Mouse (Mus musculus) liver, embryonic 16.5 days (tissue): Measurements from ENCODE around the gene Etfrf1. TPM values are rescaled to one million over a fixed set of nuclear protein-coding genes. Genes with fewer than 3 reads are reported as not detected.

Experiments used
- ATAC-seq: fragments of 200-750 bp; cut with Nextera tagmentation; 2 replicates; pipeline ENCODE4 v1.8.0; 2017; ENCODE audit warnings: low read depth, mild to moderate bottlenecking, moderate number of reproducible peaks, moderate library complexity
- H3K27ac ChIP-seq: fragments of 300-500 bp; sonication (generic); 2 replicates; pipeline ENCODE4 v1.5.1; 2014; ENCODE audit warnings: mild to moderate bottlenecking, low read length
- H3K27me3 ChIP-seq: fragments of 300-500 bp; sonication (generic); 2 replicates; pipeline ENCODE4 v1.6.1; 2014; ENCODE audit warnings: low read depth, low read length, mixed read lengths; ENCODE audit not compliant: control insufficient read depth, insufficient read depth
- H3K36me3 ChIP-seq: fragments of 300-500 bp; sonication (generic); 2 replicates; pipeline ENCODE4 v1.6.1; 2014; ENCODE audit warnings: mild to moderate bottlenecking; ENCODE audit not compliant: control insufficient read depth, insufficient read depth
- H3K4me1 ChIP-seq: fragments of 300-500 bp; sonication (generic); 2 replicates; pipeline ENCODE4 v1.6.1; 2014; ENCODE audit warnings: low read depth, low read length, mixed read lengths; ENCODE audit not compliant: control insufficient read depth
- H3K4me2 ChIP-seq: fragments of 300-500 bp; sonication (generic); 2 replicates; pipeline ENCODE4 v1.6.1; 2014; ENCODE audit warnings: low read depth, low read length, mixed read lengths
- H3K4me3 ChIP-seq: fragments of 300-500 bp; sonication (generic); 2 replicates; pipeline ENCODE4 v1.5.1; 2014; ENCODE audit warnings: low read depth, mild to moderate bottlenecking, low read length
- H3K9ac ChIP-seq: fragments of 300-500 bp; sonication (generic); 2 replicates; pipeline ENCODE4 v1.6.1; 2014; ENCODE audit warnings: low read depth, low read length
- H3K9me3 ChIP-seq: fragments of 300-500 bp; sonication (generic); replicated peaks from 2 replicates; pipeline ENCODE4 v1.6.1; 2016; ENCODE audit warnings: low read length; ENCODE audit not compliant: control insufficient read depth
- WGBS: fragments of 180-500 bp; shearing (Covaris S2); extraction: QIAGEN DNeasy Blood & Tissue Kit; methylation state at CpG from one replicate; pipeline ENCODE4 v1.1.7; 2014; ENCODE audit not compliant: insufficient replicate concordance; 5-methylcytosine and 5-hydroxymethylcytosine counted together
- polyA plus RNA-seq: library from polyadenylated mRNA; unstranded; fragments of >200 nt; fragmentation: Nextera tagmentation; extraction: Ambion mirVana; gene quantifications from 2 replicates; pipeline ENCODE4 v1.2.1, GENCODE M21; 2015

Etfrf1 gene
- polyA plus RNA-seq, 1 experiment from 2014 or later: 19.9 TPM

DNA sequence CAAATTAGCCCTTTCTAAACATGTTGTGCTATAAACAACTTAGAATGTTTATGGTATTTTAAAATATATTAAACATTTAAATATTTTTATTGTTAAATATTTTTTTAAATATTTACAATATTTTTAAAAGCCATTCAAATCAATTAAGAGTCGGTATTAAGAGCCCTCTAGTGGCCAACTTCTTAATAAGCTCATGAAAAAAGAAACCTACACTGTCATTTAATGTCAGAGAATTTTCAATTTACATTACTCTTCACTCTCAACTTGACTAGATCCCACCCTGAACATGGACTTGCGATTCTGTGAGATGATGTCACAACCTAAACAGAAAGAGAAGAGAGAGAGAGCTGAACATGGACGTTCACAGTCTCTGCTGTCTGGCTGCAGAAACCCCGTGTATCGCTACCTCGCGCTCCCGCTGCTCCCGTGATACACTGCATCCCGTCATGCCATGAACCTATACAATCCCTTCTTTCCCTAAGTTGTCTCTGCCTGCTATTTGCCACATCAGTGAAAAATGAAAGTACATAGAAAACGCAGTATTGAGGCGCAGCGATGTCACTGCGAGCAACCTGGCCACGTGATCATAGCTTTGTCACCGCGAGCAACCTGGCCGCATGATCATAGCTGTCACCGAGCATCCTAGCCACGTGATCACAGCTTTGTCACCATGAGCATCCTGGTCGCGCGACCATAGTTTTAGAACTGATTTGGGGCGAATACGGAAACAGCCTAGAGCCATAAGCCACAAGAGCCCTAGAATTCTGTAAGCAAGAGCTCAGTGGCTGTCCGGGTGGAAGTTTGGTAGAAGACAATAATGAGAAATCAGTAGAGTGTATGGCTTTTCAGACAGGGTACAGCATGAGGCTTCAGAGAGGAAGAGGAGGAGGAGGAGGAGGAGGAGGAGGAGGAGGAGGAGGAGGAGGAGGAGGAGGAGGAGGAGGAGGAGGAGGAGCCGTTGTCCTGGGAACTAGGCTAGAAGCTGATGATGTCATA lies 23.5 kb upstream of the Etfrf1 start:
- Histone ChIP-seq H3K4me2 (peak overlapping the region; percentile 49), H3K9ac (no peak overlapping the region), H3K4me3 (peak overlapping the region; percentile 30), H3K27me3 (no peaks in the 10 kb centered on the region), H3K27ac (no peak overlapping the region), H3K9me3 (no peaks in the 10 kb centered on the region), H3K36me3 (no peaks in the 10 kb centered on the region), H3K4me1 (no peaks in the 10 kb centered on the region)
- ATAC-seq: no peak
- 48% methylated on average over 27 of the region's 27 CpGs for WGBS

DNA sequence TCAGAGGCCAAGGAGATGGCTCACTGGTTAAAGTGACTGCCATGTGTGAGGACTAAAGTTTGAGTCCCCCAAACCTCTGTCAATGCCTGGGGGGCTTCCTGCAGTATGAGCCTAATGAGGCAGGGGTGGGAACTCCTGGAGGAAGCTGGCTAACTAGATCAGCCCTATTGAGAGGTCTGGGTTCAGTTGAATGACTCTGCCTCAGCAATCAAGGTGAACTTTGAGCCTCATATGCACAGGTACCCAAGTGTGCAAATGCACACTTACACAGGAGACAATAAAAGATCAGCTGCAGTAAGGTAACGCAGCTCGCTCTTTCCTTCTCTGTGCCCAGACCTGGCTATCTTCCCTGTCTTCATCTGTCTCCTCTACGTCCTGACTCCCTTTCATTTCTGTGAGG lies 17.9 kb upstream of the Etfrf1 start:
- no peak overlapping the region for H3K9ac ChIP-seq
- H3K36me3 ChIP-seq: no peaks in the 10 kb centered on the region
- no peak overlapping the region for H3K27ac ChIP-seq
- WGBS: 58% methylated on average over 3 of the region's 3 CpGs
- H3K27me3 ChIP-seq: no peaks in the 10 kb centered on the region
- no peaks in the 10 kb centered on the region for H3K4me1 ChIP-seq
- H3K9me3 ChIP-seq: no peaks in the 10 kb centered on the region
- H3K4me3 ChIP-seq: no peak overlapping the region
- no peak for ATAC-seq
- H3K4me2 ChIP-seq: no peak overlapping the region

DNA sequence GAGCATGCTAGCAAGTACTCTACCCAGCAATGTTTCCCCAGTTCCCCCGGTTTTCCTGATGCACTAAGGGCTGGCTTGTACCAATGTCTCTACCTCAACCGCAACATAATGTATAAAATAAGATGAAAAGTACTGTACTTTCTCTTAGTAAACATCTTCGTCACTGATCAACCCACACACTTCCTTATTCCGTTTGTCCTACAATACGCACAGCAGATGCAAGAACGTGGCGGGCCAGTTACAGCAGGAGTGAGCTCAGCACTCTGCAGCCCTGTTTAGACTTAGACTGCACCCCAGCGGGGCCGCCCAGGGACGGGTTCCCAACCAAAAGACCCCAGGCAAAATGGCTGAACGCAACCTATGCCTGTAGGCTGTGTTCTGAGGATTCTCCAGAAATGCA lies 17.5 kb upstream of the Etfrf1 start:
- no peaks in the 10 kb centered on the region for H3K27me3 ChIP-seq
- no peak overlapping the region for H3K27ac ChIP-seq
- no peak for ATAC-seq
- no peak overlapping the region for H3K4me3 ChIP-seq
- H3K9me3 ChIP-seq: no peaks in the 10 kb centered on the region
- H3K36me3 ChIP-seq: no peaks in the 10 kb centered on the region
- H3K9ac ChIP-seq: no peak overlapping the region
- H3K4me2 ChIP-seq: no peak overlapping the region
- WGBS: 43% methylated on average over 11 of the region's 11 CpGs
- no peaks in the 10 kb centered on the region for H3K4me1 ChIP-seq

DNA sequence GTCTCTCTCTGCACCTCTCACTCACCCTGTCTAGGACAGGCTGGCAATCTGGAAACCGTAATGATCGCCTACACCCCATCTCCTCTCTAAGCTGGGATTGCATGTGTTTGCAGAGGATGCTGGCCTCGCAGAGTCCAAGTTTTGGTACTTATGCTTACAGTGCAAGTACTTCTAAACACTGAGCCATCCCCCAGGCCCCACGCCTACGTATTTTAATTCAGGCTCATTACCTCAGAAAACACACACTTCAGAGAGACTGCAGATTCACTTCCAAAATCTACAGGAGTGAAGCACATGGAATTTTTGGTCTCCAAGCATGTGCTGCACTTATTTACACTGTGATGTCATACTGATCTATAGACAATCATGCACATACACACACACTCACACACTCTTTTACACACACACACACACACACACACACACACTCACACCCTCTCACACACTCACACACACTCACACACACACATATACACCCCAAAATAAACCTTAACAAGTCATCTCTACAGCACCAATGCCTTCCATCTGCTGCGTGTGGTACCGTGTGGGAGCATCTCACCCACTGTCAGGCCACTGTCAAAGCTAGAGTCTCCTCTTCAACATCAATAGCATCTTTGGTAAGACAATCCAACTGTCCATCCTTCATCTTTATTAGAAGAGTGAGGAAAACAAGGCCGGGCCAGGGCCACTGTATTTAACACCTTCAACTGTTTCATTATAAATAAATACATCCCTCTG lies 12.8 kb upstream of the Etfrf1 start:
- no peak overlapping the region for H3K9ac ChIP-seq

DNA sequence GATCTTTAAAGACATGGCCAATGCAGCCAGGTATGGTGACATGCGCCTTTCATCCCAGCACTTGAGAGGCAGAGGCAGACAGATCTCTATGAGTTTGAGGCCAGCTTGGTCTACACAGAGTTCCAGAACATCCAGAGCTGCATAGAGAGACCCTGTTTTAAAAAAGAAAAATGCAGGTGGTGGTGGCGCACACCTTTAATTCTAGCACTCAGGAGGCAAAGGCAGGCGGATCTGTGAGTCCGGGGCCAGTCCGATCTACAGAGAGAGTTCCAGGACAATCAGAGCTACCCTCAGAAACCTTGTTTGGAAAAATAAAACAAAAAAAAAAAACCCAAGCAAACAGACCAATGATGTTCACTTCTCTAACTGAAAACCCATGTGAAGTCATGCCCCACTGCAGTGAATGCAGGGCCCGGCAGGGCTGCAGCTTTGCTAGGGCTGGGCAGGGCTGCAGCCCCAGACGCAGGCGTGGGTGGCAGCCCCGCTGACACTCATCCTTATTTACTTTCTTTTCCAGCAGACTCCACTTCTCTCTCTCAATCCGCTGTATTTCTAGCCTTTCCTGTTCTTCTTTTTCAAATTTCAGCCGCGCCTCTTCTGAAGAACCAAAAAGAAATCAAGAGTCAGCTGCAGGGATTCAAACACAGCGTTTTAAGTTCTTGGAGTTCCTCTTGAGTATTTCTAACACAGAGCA lies 8.4 kb upstream of the Etfrf1 start:
- Histone ChIP-seq H3K4me3 (no peak overlapping the region), H3K9ac (no peak overlapping the region), H3K27me3 (no peaks in the 10 kb centered on the region), H3K4me2 (no peak overlapping the region), H3K27ac (no peak overlapping the region), H3K36me3 (no peaks in the 10 kb centered on the region), H3K4me1 (no peaks in the 10 kb centered on the region), H3K9me3 (no peaks in the 10 kb centered on the region)
- ATAC-seq: no peak
- WGBS: 65% methylated on average over 13 of the region's 13 CpGs

More for the DNA sequence above, 12.8 kb upstream of the Etfrf1 start:
- H3K4me1 ChIP-seq: no peaks in the 10 kb centered on the region
- H3K27me3 ChIP-seq: no peaks in the 10 kb centered on the region
- no peak overlapping the region for H3K27ac ChIP-seq
- ATAC-seq: no peak
- WGBS: 77% methylated on average over 8 of the region's 8 CpGs
- no peak overlapping the region for H3K4me3 ChIP-seq
- H3K4me2 ChIP-seq: no peak overlapping the region
- H3K9me3 ChIP-seq: no peaks in the 10 kb centered on the region
- no peaks in the 10 kb centered on the region for H3K36me3 ChIP-seq

DNA sequence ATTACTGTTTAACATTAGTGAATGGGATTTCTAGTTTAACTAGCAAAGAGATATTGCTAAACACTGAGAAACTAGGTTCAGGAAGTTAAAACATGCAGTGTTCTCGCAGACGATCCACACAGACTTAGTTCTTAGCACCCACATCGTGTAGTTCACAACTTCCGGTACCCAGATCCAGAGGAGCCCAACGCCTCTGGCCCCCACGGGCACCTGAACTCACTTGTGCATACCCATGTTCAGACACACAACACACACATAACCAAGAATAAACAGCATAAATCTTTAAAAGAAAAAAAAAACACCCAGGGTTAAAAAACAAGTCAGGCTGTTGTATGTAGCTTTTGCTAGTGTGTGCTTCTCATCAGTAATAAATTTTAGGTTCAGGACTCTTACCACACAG lies 6.5 kb upstream of the Etfrf1 start:
- H3K27ac ChIP-seq: no peak overlapping the region
- no peak overlapping the region for H3K9ac ChIP-seq
- H3K4me2 ChIP-seq: no peak overlapping the region
- H3K4me1 ChIP-seq: no peaks in the 10 kb centered on the region
- ATAC-seq: no peak
- H3K4me3 ChIP-seq: no peak overlapping the region
- no peaks in the 10 kb centered on the region for H3K9me3 ChIP-seq
- 78% methylated on average over 6 of the region's 6 CpGs for WGBS
- H3K27me3 ChIP-seq: no peaks in the 10 kb centered on the region
- no peaks in the 10 kb centered on the region for H3K36me3 ChIP-seq

DNA sequence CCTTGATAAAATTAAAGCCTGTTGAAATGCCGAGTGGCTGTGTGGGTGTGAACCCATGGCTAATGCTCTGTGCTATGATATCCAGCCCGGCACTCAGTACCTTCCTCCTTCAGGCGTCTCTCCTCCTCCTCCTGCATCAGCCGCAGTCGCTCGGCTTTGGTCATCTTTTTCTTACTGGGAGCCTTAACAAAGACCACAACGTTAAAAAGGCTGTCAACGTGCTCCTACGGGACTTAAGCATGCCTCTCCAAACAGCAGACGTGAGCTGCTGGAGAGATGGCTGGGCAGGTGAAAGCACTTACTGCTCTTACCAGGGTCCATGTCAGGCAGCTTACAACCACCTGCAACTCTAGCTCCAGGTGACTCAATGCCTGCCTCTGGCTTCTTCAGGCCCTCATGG lies 5.8 kb upstream of the Etfrf1 start:
- no peaks in the 10 kb centered on the region for H3K9me3 ChIP-seq
- H3K4me3 ChIP-seq: no peak overlapping the region
- H3K27ac ChIP-seq: no peak overlapping the region
- H3K4me1 ChIP-seq: peaks cover under 1% of the 10 kb centered on the region
- no peak for ATAC-seq
- no peak overlapping the region for H3K9ac ChIP-seq
- no peak overlapping the region for H3K4me2 ChIP-seq
- WGBS: 71% methylated on average over 10 of the region's 10 CpGs
- no peaks in the 10 kb centered on the region for H3K27me3 ChIP-seq
- H3K36me3 ChIP-seq: no peaks in the 10 kb centered on the region

DNA sequence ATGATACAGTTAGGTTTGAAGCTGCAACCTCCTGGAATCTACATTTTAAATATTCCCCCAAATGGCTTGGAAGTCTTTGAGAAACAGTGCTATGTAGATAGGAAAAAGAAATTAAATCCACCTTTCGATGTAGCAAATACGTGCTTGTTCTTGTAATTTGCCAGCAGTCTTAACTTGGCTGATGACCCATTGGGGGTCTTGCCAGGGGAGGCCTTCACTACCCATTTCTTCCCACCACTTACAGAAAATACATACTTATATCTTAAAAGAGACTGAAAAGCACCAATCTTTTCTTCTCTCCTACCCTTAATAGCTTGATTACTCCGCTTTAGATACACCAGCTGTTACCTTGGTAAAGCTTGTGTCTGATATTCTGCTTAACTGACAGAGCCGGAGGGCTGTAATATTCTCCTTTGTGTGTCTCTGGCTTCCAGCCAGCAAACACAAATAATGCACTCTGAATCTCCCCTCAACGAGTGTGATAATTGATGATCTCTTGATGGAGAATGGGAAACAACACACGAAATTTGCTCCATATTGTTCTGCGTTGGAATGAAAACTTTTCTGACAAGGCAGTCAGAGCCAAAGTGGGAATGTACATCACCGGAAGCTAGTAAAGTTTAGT lies 766 bp upstream of the Etfrf1 start:
- 32% methylated on average over 8 of the region's 8 CpGs for WGBS

More for the DNA sequence above, 766 bp upstream of the Etfrf1 start:
- H3K4me3 ChIP-seq: peak overlapping the region; percentile 80
- H3K9me3 ChIP-seq: no peaks in the 10 kb centered on the region
- no peaks in the 10 kb centered on the region for H3K36me3 ChIP-seq
- no peak overlapping the region for H3K27ac ChIP-seq
- H3K9ac ChIP-seq: no peak overlapping the region
- H3K4me1 ChIP-seq: peaks cover 11% of the 10 kb centered on the region
- peak overlapping the region; percentile 89 for H3K4me2 ChIP-seq
- no peak for ATAC-seq
- no peaks in the 10 kb centered on the region for H3K27me3 ChIP-seq
